Mouse (Mus musculus): ENCODE measurements around the gene Il21.

DNA sequence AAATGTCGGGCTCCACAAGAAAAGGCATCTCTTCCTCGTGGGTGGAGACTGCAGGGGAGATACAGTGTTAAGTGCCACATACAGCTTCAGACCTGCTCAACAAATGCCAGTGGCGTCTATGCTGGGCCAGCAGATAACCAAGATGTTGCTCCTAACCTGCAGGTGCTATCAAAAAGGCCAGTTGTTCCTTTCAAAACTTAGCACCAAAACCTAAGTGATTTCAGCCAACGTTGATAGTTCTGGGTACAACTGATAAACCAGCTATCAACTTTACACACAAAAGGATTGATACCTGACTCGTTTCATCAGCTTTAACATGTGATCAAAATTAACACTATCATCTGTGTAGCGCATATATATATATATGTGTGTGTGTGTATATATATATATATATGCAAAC, 42.2 kb upstream of the Il21 start:
- TF ChIP-seq POLR2A (IDR thresholded peaks at IDR 0.05; ENCODE audit: insufficient read length, low read depth) = no peak
- TF ChIP-seq TCF12 (IDR thresholded peaks at IDR 0.05; ENCODE audit: insufficient read depth, poor library complexity, severe bottlenecking) = no peak
- TF ChIP-seq USF1 (IDR thresholded peaks at IDR 0.05; ENCODE audit: low read depth) = no peak
- no peak for TF ChIP-seq CEBPB (IDR thresholded peaks at IDR 0.05; ENCODE audit: insufficient read depth, poor library complexity, severe bottlenecking)

Measured in myocyte (in vitro differentiated cells).